Mouse (Mus musculus) layer of hippocampus, postnatal 14 days (tissue): ENCODE measurements at regions not wholly inside any gene's neighbourhood (a gene's known extent, or its start where the extent isn't known, plus 50 kb on each side); places are given as distances from the start of the nearest gene placed in this dataset.
A peak's percentile ranks its signal among the peaks of the same experiment; 100 is the strongest.

Source experiments
- DNase-seq, 2 experiments: peaks; one replicate each; pipeline ENCODE4 v3.0.0; 2021 to 2022; ENCODE audit warnings: low spot score in 2 of 2, mixed read lengths in 1 of 2

DNA sequence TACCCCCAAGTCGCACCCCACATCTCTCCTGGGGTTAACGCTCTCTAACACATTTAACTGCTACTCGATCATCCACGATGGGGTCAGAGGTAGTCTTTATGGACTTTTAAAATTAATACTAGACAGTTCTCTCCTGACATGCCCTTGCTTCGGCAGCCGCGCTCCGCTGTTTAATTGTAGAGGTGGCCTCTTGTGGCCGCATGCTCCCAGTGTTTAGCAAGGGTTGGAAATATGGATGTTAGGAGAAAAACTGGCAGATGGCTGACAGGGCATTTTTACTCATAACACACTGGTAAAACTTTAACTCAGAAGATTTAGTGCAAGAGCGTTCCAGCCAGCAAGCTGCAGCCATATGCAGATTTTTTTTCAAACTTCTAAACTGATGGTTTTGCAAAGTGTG is 242.7 kb downstream of the Tshz3 start:
- DNase-seq: no peak

GRCm38 (mm10) chr7:36945024-36945815 is 247.3 kb downstream of the Tshz3 start:
- DNase-seq: no peak

- no peak for DNase-seq
These were observed 251.6 kb downstream of the Tshz3 start for GRCm38 (mm10) chr7:36949511-36949910.

GRCm38 (mm10) chr7:36955376-36955775 is 257.5 kb downstream of the Tshz3 start:
- DNase-seq: no peak

GRCm38 (mm10) chr7:36958255-36958654 is 260.3 kb downstream of the Tshz3 start:
- DNase-seq: no peak

DNA sequence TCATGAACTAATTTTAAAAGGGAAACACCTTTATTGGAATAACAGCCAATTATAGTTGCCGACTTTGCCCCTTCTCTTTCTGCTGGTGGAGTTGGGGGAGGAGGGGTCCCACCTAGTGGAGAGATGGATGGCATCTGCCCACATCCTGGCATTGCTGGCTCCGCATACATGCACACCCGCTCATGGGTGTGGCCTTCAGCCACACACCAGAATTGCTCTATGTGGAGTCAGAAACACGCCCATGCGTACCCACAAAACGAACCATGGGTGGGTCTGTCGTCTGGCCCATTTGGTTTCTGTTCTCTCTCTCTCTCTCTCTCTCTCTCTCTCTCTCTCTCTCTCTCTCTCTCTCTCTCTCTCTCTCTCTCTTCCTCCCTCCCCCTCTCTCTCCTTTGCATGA is 273.9 kb downstream of the Tshz3 start:
- DNase-seq: no peak

- DNase-seq: no peak
These were observed 275.9 kb downstream of the Tshz3 start for GRCm38 (mm10) chr7:36973654-36974320.

DNA sequence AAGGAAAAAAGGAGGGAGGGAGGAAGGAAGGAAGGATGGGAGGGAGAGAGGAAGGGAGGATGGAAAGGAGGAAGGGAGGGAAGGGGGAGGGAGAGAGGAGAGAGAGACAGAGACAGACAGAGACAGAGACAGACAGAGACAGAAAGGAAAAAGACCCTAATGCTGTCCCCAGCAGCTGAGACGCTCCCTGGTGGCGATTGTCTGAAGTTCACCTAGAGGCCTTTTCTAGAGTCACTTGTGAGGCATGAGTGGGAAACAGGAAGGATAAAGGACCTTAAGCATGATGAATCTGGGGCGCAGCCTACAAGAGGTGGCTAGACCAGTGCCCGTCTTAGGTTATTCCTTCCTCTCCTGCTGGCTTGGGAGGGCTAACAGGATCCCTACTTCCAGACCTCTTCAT is 276.7 kb downstream of the Tshz3 start:
- peak in 1 of 2 experiments; percentile 10 for DNase-seq

GRCm38 (mm10) chr7:36975475-36975874 is 277.6 kb downstream of the Tshz3 start:
- DNase-seq: no peak

DNA sequence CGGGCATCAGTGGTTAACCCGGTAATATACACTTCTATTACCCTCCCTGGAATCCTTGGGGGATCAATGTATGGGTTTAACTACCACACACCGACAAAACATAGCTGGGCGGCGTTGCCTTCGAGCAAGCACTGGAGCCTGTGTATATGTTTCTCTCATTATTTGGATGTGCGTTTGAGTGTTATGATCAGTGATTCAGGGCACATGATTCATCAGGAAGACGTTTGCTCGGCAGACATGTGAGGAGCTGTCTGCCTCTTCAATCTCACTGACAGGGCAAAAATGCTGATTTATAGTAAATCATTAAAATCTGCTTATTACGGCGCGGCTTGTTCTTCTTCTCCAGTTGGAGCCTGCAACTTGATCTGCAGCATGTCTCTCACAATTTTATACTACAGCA is 279.9 kb downstream of the Tshz3 start:
- DNase-seq: no peak

DNA sequence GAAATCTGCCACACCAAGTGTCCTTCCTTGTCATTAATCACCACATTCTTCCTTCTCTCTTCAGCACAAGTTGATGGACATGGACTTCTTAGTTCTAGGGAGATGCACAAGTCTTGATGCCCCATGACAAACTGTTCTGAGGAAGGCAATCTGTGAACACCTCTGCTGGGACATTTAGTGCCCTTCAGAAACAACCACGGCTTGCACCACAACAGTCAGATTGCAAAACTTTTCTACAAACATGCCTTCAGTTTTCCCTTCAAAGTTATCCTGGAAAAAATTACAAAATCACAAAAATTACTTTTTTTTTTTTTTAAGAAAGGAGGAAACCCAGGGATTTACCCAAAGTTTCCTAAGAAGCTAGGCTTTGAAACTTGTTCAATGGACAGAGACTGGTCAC is 291.5 kb downstream of the Tshz3 start:
- no peak for DNase-seq

GRCm38 (mm10) chr7:37004601-37005000 is 306.7 kb downstream of the Tshz3 start:
- no peak for DNase-seq

DNA sequence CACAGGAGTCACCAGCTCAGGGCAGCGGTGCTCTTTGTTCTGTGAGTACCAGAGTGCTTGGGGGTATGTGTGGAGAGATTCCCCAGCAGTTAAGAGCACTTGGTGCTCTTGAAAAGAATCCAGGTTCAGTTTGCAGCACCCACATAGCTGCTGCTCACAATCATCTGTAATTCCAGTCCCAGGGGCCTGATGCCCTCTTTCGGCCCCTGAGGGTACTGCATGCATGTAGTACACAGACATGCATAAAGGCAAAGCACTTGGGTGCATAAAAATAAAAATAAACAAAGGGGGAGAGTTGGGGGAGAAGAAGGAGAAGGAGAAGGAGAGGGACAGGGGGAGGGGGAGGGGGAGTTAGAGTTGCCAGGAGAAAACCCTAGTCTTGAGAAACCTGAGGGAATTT is 307.8 kb downstream of the Tshz3 start:
- no peak for DNase-seq

- no peak for DNase-seq
These were observed 309.0 kb downstream of the Tshz3 start for GRCm38 (mm10) chr7:37006921-37007320.

- no peak for DNase-seq
These were observed 313.3 kb downstream of the Tshz3 start for GRCm38 (mm10) chr7:37011180-37011754.

- no peak for DNase-seq
These were observed 322.2 kb downstream of the Tshz3 start for GRCm38 (mm10) chr7:37020078-37020477.

DNA sequence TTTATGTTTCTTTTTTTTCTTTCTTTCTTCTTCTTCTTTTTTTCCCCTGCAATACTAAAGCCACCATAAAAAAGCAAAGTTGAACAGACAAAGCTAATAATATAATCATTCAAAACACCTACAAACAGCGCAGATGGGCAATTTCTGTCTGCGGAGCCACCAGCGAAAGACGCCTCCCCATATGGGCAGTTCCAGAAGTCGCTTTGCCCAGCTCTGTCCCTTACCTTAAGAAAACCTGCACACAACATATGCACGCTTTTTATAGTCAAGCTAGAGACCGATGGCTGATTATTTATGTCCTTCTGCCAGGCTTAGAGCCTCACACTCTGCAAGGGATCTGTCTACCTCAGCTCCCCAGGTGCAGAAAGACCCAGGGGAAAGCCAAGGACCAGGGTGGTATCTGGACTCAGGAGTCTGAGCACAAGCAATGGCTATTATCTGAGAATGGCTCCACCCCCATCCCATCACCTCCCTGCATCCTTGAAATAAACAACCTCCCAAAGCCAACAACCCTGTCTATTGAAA is 326.6 kb downstream of the Tshz3 start:
- DNase-seq: no peak

GRCm38 (mm10) chr7:37064582-37065458 is 366.9 kb downstream of the Tshz3 start:
- DNase-seq: no peak

GRCm38 (mm10) chr7:37077698-37078097 is 379.8 kb downstream of the Tshz3 start:
- no peak for DNase-seq

DNA sequence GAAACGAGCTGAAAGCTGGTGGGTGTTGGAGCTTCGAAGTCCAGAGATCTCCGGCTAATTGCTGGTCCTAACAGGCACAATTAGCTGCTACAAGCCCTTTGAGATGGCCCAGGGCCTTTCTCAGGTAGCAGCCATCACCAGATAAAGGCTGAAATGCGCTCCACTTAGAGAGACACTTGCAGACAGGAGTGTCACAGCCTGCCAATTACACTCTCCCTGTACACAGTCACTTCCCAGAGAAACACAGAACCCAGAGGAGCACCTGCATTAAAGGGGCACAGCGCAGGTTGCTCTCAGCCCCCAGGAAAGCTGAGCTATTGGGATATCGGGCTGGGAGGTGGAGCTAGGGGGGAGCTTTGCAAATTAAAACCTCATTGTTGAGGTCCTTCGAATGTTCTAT is 380.2 kb downstream of the Tshz3 start:
- DNase-seq: no peak

- DNase-seq: no peak
These were observed 391.8 kb downstream of the Tshz3 start for GRCm38 (mm10) chr7:37089726-37090125.
